Mouse (Mus musculus) stomach, postnatal 0 days (tissue): ENCODE data around the gene Csn3. TPM values are rescaled to one million over a fixed set of nuclear protein-coding genes. Genes with fewer than 3 reads are reported as not detected.

Experiments
- ATAC-seq: fragments of 200-750 bp; cut with Nextera tagmentation; 2 replicates; pipeline ENCODE4 v1.8.0; 2017; ENCODE audit not compliant: low FRiP score, low TSS enrichment
- DNase-seq: peaks from one replicate; pipeline ENCODE4 v3.0.0-alpha.2; 2016; ENCODE audit warnings: low spot score
- H3K27ac ChIP-seq: fragments of 300-500 bp; sonication (generic); replicated peaks from 2 replicates; pipeline ENCODE4 v1.5.1; 2014; ENCODE audit warnings: mild to moderate bottlenecking, control low read depth
- H3K27me3 ChIP-seq: fragments of 300-500 bp; sonication (generic); 2 replicates; pipeline ENCODE4 v1.6.1; 2014; ENCODE audit warnings: low read length; ENCODE audit not compliant: control insufficient read depth, insufficient read depth
- H3K36me3 ChIP-seq: fragments of 300-500 bp; sonication (generic); 2 replicates; pipeline ENCODE4 v1.6.1; 2014; ENCODE audit warnings: low read length, mixed read lengths; ENCODE audit not compliant: control insufficient read depth, insufficient read depth
- H3K4me1 ChIP-seq: fragments of 300-500 bp; sonication (generic); replicated peaks from 2 replicates; pipeline ENCODE4 v1.6.1; 2014; ENCODE audit warnings: antibody characterized with exemption; ENCODE audit not compliant: control insufficient read depth, insufficient read depth
- H3K4me2 ChIP-seq: fragments of 300-500 bp; sonication (generic); replicated peaks from 2 replicates; pipeline ENCODE4 v1.6.1; 2014; ENCODE audit warnings: low read depth, mild to moderate bottlenecking, control low read depth, moderate library complexity
- H3K4me3 ChIP-seq: fragments of 300-500 bp; sonication (generic); 2 replicates; pipeline ENCODE4 v1.5.1; 2014; ENCODE audit warnings: low read depth, low read length, control low read depth
- H3K9ac ChIP-seq: fragments of 300-500 bp; sonication (generic); 2 replicates; pipeline ENCODE4 v1.6.1; 2014; ENCODE audit warnings: mild to moderate bottlenecking, low read length, control low read depth, mixed read lengths
- H3K9me3 ChIP-seq: fragments of 300-500 bp; sonication (generic); 2 replicates; pipeline ENCODE4 v1.6.1; 2016; ENCODE audit warnings: low read length; ENCODE audit not compliant: control insufficient read depth
- CTCF ChIP-seq: IDR thresholded peaks from 2 replicates; pipeline ENCODE4 v1.5.1; 2016; ENCODE audit warnings: antibody characterized with exemption, low read depth, mild to moderate bottlenecking, moderate library complexity
- EP300 ChIP-seq: optimal IDR thresholded peaks from 2 replicates; pipeline ENCODE3; 2016; ENCODE audit warnings: antibody characterized with exemption
- WGBS: fragments of 180-500 bp; shearing (Covaris S2); extraction: QIAGEN DNeasy Blood & Tissue Kit; methylation state at CpG from one replicate; pipeline ENCODE4 v1.1.7; 2014; 5-methylcytosine and 5-hydroxymethylcytosine counted together
- polyA plus RNA-seq: library from polyadenylated mRNA; unstranded; fragments of >200 nt; fragmentation: Nextera tagmentation; extraction: Ambion mirVana; gene quantifications from 2 replicates; pipeline ENCODE4 v1.2.1, GENCODE M21; 2015

The Csn3 gene
- polyA plus RNA-seq, 1 experiment from 2014 or later = 1.1 TPM

GRCm38 (mm10) chr5:87969201-87969600 is 43.8 kb downstream of the Csn3 start, which contains the start of the genes 2310003L06Rik and Gm28434:
TSS of gene 2310003L06Rik (plus strand) at chr5:87969459.
TSS of gene Gm28434 (plus strand) at chr5:87969517.
- H3K4me2 ChIP-seq = no peak within 1 kb of the TSS
- H3K9ac ChIP-seq = no peak within 1 kb of the TSS
- 50% methylated on average over 2 of the region's 2 CpGs for WGBS
- no peak within 1 kb of the TSS for H3K4me3 ChIP-seq
- H3K27ac ChIP-seq = no peak within 1 kb of the TSS
- TF ChIP-seq EP300 (no peak), CTCF (no peak)
- DNase-seq (no peak), ATAC-seq (no peak)
- H3K36me3 ChIP-seq = no peaks in the 10 kb centered on the region
- no peaks in the 10 kb centered on the region for H3K9me3 ChIP-seq
- H3K27me3 ChIP-seq = no peaks in the 10 kb centered on the region
- no peaks in the 10 kb centered on the region for H3K4me1 ChIP-seq

- no peaks in the 10 kb centered on the region for H3K27me3 ChIP-seq
- DNase-seq = no peak
- TF ChIP-seq EP300 (no peak), CTCF (no peak)
- no peaks in the 10 kb centered on the region for H3K36me3 ChIP-seq
- WGBS = 77% methylated on average over 3 of the region's 3 CpGs
- H3K9me3 ChIP-seq = no peaks in the 10 kb centered on the region
- H3K9ac ChIP-seq = no peak within 1 kb of the TSS
- H3K4me1 ChIP-seq = no peaks in the 10 kb centered on the region
- ATAC-seq = no peak
- no peak within 1 kb of the TSS for H3K4me3 ChIP-seq
- H3K27ac ChIP-seq = no peak within 1 kb of the TSS
- no peak within 1 kb of the TSS for H3K4me2 ChIP-seq
Measured at GRCm38 (mm10) chr5:87979139-87979538, 53.8 kb downstream of the Csn3 start, which contains the start of gene Cabs1. TSS of gene Cabs1 (plus strand) at chr5:87979439.

Other genes starting within 250 kb of the Csn3 start
- gene Csn2, start 225.9 kb upstream of the Csn3 start, polyA plus RNA-seq = 3.3 and 8.9 TPM in 2 replicates
- 2.2 and 4.1 TPM in 2 replicates for gene Csn1s2a, start 151.0 kb upstream of the Csn3 start, polyA plus RNA-seq
- 0.17 and 0.23 TPM in 2 replicates for gene Csn1s2b, start 117.5 kb upstream of the Csn3 start, polyA plus RNA-seq
- not detected in 2 replicates for gene Prr27, start 99.9 kb upstream of the Csn3 start, polyA plus RNA-seq
- not detected in 2 replicates for gene Odam, start 40.5 kb upstream of the Csn3 start, polyA plus RNA-seq
- gene 2310003L06Rik, start 43.9 kb downstream of the Csn3 start, polyA plus RNA-seq = not detected in 2 replicates
- gene Gm28434, start 43.9 kb downstream of the Csn3 start, polyA plus RNA-seq = not detected in 2 replicates
- not detected in 2 replicates for gene Cabs1, start 53.9 kb downstream of the Csn3 start, polyA plus RNA-seq
- gene Smr3a, start 77.0 kb downstream of the Csn3 start, polyA plus RNA-seq = not detected in 2 replicates
- gene Smr2, start 161.0 kb downstream of the Csn3 start, polyA plus RNA-seq = not detected in 2 replicates
- not detected in 2 replicates for gene Gm11116, start 186.0 kb downstream of the Csn3 start, polyA plus RNA-seq
- gene Gm11115, start 228.5 kb downstream of the Csn3 start, polyA plus RNA-seq = not detected in 2 replicates